Mouse (Mus musculus) thymus, adult 2 months (tissue): ENCODE data around the gene 1600014C23Rik.

Source experiments
- CTCF ChIP-seq: fragments of 200-500 bp; IDR thresholded peaks from 2 replicates; pipeline ENCODE4 v1.5.1; 2012; ENCODE audit warnings: mild to moderate bottlenecking, control low read depth, low read length, moderate library complexity, borderline replicate concordance; ENCODE audit not compliant: control insufficient read depth, poor library complexity, insufficient read depth; ENCODE audit errors: extremely low read depth
- POLR2A ChIP-seq: fragments of 200-500 bp; IDR thresholded peaks from 2 replicates; pipeline ENCODE4 v1.6.1; 2012; ENCODE audit warnings: mild to moderate bottlenecking, low read length, control low read depth, moderate library complexity; ENCODE audit not compliant: control insufficient read depth, poor library complexity, insufficient read depth; ENCODE audit errors: extremely low read depth

DNA sequence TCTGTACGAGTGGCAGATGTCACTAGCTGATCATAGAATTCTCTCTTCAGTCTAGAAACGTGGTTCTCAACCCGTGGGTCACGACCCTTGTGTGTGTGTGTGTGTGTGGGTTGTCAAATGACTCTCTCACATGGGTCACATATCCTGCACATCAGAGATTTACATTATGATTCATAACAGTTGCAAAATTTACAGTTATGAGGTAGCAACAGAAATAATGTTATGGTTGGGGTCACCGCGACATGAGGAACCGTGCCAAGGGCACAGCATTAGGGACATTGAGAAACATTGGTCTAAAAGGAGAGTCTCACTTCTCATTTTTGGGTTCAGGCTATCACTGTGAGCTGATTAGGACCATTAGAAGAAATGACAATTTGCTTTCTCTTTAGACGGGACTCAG, 24.3 kb upstream of the 1600014C23Rik start:
- TF ChIP-seq CTCF (no peak), POLR2A (no peak)
